Mouse (Mus musculus) C2C12 (cell line): ENCODE data around the gene Gm9944. TPM values are rescaled to one million over a fixed set of nuclear protein-coding genes. Genes with fewer than 3 reads are reported as not detected.

ENCODE experiments used
- H3K27me3 ChIP-seq: one replicate; pipeline ENCODE4 v1.6.1; 2011; ENCODE audit not compliant: control insufficient read depth, insufficient read depth, insufficient read length
- H3K36me3 ChIP-seq: one replicate; pipeline ENCODE4 v1.6.1; 2011; ENCODE audit not compliant: control insufficient read depth, insufficient read depth
- H3K4me3 ChIP-seq: one replicate; pipeline ENCODE4 v1.5.1; 2011; ENCODE audit warnings: mild to moderate bottlenecking, control low read depth; ENCODE audit not compliant: poor library complexity, insufficient read depth, severe bottlenecking
- H3K79me2 ChIP-seq: one replicate; pipeline ENCODE4 v1.6.1; 2011; ENCODE audit not compliant: control insufficient read depth, insufficient read depth
- H3K79me3 ChIP-seq: one replicate; pipeline ENCODE4 v1.6.1; 2011; ENCODE audit warnings: low read depth, control low read depth
- H3ac ChIP-seq: one replicate; pipeline ENCODE3; 2011; ENCODE audit warnings: low read depth; ENCODE audit not compliant: control insufficient read depth, insufficient read length
- CEBPB ChIP-seq: IDR thresholded peaks from one replicate; pipeline ENCODE4 v1.6.1; 2011; ENCODE audit warnings: low read depth, mild to moderate bottlenecking, control low read depth, moderate library complexity
- CTCF ChIP-seq: IDR thresholded peaks from one replicate; pipeline ENCODE4 v1.5.1; 2011; ENCODE audit not compliant: control insufficient read depth, insufficient read depth, insufficient read length
- FOSL1 ChIP-seq: IDR thresholded peaks from one replicate; pipeline ENCODE4 v1.8.0; 2011; ENCODE audit warnings: mild to moderate bottlenecking, low read length; ENCODE audit not compliant: poor library complexity, insufficient read depth, severe bottlenecking
- MAX ChIP-seq: IDR thresholded peaks from one replicate; pipeline ENCODE4 v1.6.1; 2011; ENCODE audit warnings: mild to moderate bottlenecking, control low read depth
- MYOD1 ChIP-seq: IDR thresholded peaks from one replicate; pipeline ENCODE4 v1.6.1; 2011; ENCODE audit warnings: low read depth; ENCODE audit not compliant: control insufficient read depth, insufficient read length
- MYOG ChIP-seq: IDR thresholded peaks from one replicate; pipeline ENCODE4 v1.6.1; 2011; ENCODE audit not compliant: control insufficient read depth, insufficient read length; ENCODE audit errors: extremely low read depth
- USF1 ChIP-seq: IDR thresholded peaks from one replicate; pipeline ENCODE4 v1.6.1; 2011; ENCODE audit warnings: low read depth, mild to moderate bottlenecking, control low read depth, moderate library complexity
- long read RNA-seq, 2 experiments: library from polyadenylated mRNA; unstranded; transcript quantifications; one replicate each; pipeline ENCODE4 v2.0.0; 2019 to 2020
- polyA plus RNA-seq: library from polyadenylated mRNA; unstranded; fragments of >200 nt; fragmentation: generic; extraction: Trizol; gene quantifications from one replicate; pipeline ENCODE4 v1.2.1, GENCODE M21; 2012; ENCODE audit warnings: missing spikeins

Gm9944 gene
- not detected for polyA plus RNA-seq
- long read RNA-seq, experiment 1, result 0 reads
- long read RNA-seq, experiment 2, result 0 reads

GRCm38 (mm10) chr4:144453217-144453616 is at the start of gene Gm9944:
Gene Gm9944, minus strand, starts transcription at chr4:144453317.
- no peaks in the 10 kb centered on the region for H3K79me2 ChIP-seq
- no peaks in the 10 kb centered on the region for H3K79me3 ChIP-seq
- no peaks in the 10 kb centered on the region for H3K27me3 ChIP-seq
- no peak within 1 kb of the TSS for H3ac ChIP-seq
- H3K4me3 ChIP-seq, result no peak within 1 kb of the TSS
- no peaks in the 10 kb centered on the region for H3K36me3 ChIP-seq
- TF ChIP-seq MYOD1 (no peak), USF1 (no peak), CTCF (no peak), MYOG (no peak), MAX (no peak), FOSL1 (no peak), CEBPB (no peak)

GRCm38 (mm10) chr4:144493331-144493730 is 40.2 kb upstream of the Gm9944 start:
- Histone ChIP-seq H3K36me3 (no peaks in the 10 kb centered on the region), H3K79me2 (no peaks in the 10 kb centered on the region), H3K79me3 (no peaks in the 10 kb centered on the region), H3K27me3 (no peaks in the 10 kb centered on the region), H3K4me3 (no peak overlapping the region), H3ac (no peak overlapping the region)
- TF ChIP-seq CEBPB, result no peak
- TF ChIP-seq FOSL1, result no peak
- no peak for TF ChIP-seq USF1
- no peak for TF ChIP-seq MYOD1
- no peak for TF ChIP-seq MYOG
- TF ChIP-seq MAX, result no peak
- TF ChIP-seq CTCF, result no peak

- H3K79me3 ChIP-seq, result no peaks in the 10 kb centered on the region
- TF ChIP-seq MYOD1 (no peak), CEBPB (no peak), USF1 (no peak), FOSL1 (no peak), MAX (no peak), MYOG (no peak), CTCF (no peak)
- no peaks in the 10 kb centered on the region for H3K27me3 ChIP-seq
- H3ac ChIP-seq, result no peak overlapping the region
- H3K4me3 ChIP-seq, result no peak overlapping the region
- no peaks in the 10 kb centered on the region for H3K79me2 ChIP-seq
- H3K36me3 ChIP-seq, result no peaks in the 10 kb centered on the region
Measured at GRCm38 (mm10) chr4:144468091-144468490, 15.0 kb upstream of the Gm9944 start.

- Histone ChIP-seq H3K79me3 (no peaks in the 10 kb centered on the region), H3ac (no peak overlapping the region), H3K4me3 (no peak overlapping the region), H3K79me2 (no peaks in the 10 kb centered on the region), H3K27me3 (no peaks in the 10 kb centered on the region), H3K36me3 (no peaks in the 10 kb centered on the region)
- TF ChIP-seq FOSL1 (no peak), CEBPB (no peak), MYOD1 (no peak), CTCF (no peak), MYOG (no peak), MAX (no peak), USF1 (no peak)
Measured at GRCm38 (mm10) chr4:144465206-144465605, 12.1 kb upstream of the Gm9944 start.

GRCm38 (mm10) chr4:144463656-144464055 is 10.5 kb upstream of the Gm9944 start, which contains the start of gene Aadacl3:
Gene Aadacl3, minus strand, starts transcription at chr4:144463756.
- Histone ChIP-seq H3K36me3 (no peaks in the 10 kb centered on the region), H3K4me3 (no peak within 1 kb of the TSS), H3ac (no peak within 1 kb of the TSS), H3K79me2 (no peaks in the 10 kb centered on the region), H3K79me3 (no peaks in the 10 kb centered on the region), H3K27me3 (no peaks in the 10 kb centered on the region)
- no peak for TF ChIP-seq FOSL1
- TF ChIP-seq USF1, result no peak
- no peak for TF ChIP-seq MYOG
- no peak for TF ChIP-seq MAX
- TF ChIP-seq CTCF, result no peak
- TF ChIP-seq MYOD1, result no peak
- TF ChIP-seq CEBPB, result no peak

- Histone ChIP-seq H3K79me3 (no peaks in the 10 kb centered on the region), H3K4me3 (no peak overlapping the region), H3K79me2 (no peaks in the 10 kb centered on the region), H3K36me3 (no peaks in the 10 kb centered on the region), H3ac (no peak overlapping the region), H3K27me3 (no peaks in the 10 kb centered on the region)
- TF ChIP-seq USF1 (no peak), FOSL1 (no peak), CTCF (no peak), MAX (no peak), CEBPB (no peak), MYOG (no peak), MYOD1 (no peak)
Measured at GRCm38 (mm10) chr4:144448546-144448945, 4.6 kb downstream of the Gm9944 start.
